Mouse (Mus musculus): Measurements from ENCODE around the gene Ptafr. TPM values are rescaled to one million over a fixed set of nuclear protein-coding genes. Genes with fewer than 3 reads are reported as not detected.
"Not testable (repeated sequence)": the region's sequence is repeated elsewhere in the genome, so short reads cannot be mapped to it uniquely, and the experiment has no call there.

Gene Ptafr
- polyA plus RNA-seq, 1 experiment from 2014 or later = 1.0 TPM

DNA sequence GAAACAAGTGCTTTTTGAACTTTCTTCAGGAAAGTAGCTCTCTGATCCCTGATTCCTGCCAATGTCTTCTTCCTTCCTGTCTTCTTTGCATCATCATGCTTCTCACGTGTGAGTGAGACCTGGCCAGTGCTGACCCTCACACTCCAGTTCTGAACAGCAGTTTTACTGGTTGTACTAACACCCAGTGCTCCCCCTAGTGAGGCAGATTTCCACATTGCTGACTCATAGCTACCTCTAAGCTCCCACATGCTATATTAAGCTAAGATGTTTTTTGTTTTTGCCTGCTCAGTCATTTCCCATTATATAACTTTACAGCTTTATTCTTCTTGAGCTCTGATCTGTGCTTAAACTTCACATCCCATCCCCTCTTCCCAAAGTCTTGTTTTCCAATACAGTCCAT lies 21.1 kb upstream of the Ptafr start:
- no peak for ATAC-seq (ENCODE audit: insufficient read depth, low FRiP score)
- no peaks in the 10 kb centered on the region for H3K4me1 ChIP-seq (ENCODE audit: control insufficient read depth, insufficient read depth, low read length)
- H3K9ac ChIP-seq (ENCODE audit: low read length) = no peak overlapping the region
- H3K4me2 ChIP-seq (ENCODE audit: low read depth, low read length) = no peak overlapping the region
- H3K27ac ChIP-seq (ENCODE audit: low read length) = no peak overlapping the region
- no peaks in the 10 kb centered on the region for H3K9me3 ChIP-seq (replicated peaks; ENCODE audit: control insufficient read depth, low read length)
- no peak overlapping the region for H3K4me3 ChIP-seq (replicated peaks; ENCODE audit: low read length)
- 59% methylated on average over 1 of the region's 1 CpGs for WGBS
- H3K27me3 ChIP-seq (ENCODE audit: control insufficient read depth, insufficient read depth, low read length) = no peaks in the 10 kb centered on the region
- peaks cover 22% of the 10 kb centered on the region for H3K36me3 ChIP-seq (ENCODE audit: control insufficient read depth, insufficient read depth, low read length)

DNA sequence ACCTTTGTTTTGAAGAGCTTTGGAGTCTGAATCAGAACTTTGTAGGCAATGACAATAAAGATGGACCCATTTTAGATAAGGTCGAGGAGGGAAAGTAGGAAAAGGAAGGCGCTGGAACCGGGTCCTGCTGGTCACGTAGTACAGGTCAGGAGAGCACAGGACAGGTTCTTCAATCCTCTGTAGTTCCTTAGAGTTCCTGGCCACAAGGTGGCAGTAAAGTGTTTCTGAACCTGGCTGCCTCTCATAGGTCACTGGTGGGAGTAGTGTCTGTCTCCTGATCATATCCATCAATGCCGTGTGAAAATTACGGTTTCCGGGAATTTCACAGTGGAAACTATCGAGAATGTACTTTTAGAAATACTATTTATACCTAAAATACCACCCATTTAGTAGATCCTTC lies 18.0 kb upstream of the Ptafr start:
- ATAC-seq (ENCODE audit: insufficient read depth, low FRiP score) = peak; percentile 64; the same call in 1 of the 2 replicates
- H3K36me3 ChIP-seq (ENCODE audit: control insufficient read depth, insufficient read depth, low read length) = peaks cover 33% of the 10 kb centered on the region

DNA sequence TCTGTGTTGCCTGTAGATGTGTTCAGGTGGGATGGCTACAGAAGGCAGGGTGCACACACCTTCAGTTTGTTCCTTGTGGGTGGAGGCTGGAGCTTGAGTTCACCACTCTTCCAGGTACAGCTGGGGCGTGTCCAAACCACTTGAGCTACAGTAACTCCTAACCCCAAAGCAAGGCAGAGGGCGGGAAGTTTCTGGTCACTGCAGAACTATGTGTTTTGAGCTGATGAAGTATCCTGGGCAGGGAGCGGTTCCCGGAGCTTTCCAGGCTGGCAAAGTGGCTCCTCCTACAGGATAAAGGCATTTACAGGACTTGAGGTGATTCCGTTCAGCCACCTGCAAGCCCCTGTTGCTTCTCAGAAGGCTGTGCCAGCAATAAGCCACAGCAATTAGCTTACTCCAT lies 9.6 kb upstream of the Ptafr start:
- no peaks in the 10 kb centered on the region for H3K27me3 ChIP-seq (ENCODE audit: control insufficient read depth, insufficient read depth, low read length)
- H3K4me3 ChIP-seq (replicated peaks; ENCODE audit: low read length) = no peak overlapping the region
- no peak overlapping the region for H3K4me2 ChIP-seq (ENCODE audit: low read depth, low read length)
- H3K9me3 ChIP-seq (replicated peaks; ENCODE audit: control insufficient read depth, low read length) = no peaks in the 10 kb centered on the region
- WGBS = 59% methylated on average over 5 of the region's 5 CpGs
- ATAC-seq (ENCODE audit: insufficient read depth, low FRiP score) = no peak
- H3K9ac ChIP-seq (ENCODE audit: low read length) = no peak overlapping the region
- peaks cover 23% of the 10 kb centered on the region for H3K36me3 ChIP-seq (ENCODE audit: control insufficient read depth, insufficient read depth, low read length)
- H3K27ac ChIP-seq (ENCODE audit: low read length) = peak overlapping the region; percentile 44; the same call in 1 of the 2 replicates
- peaks cover 5% of the 10 kb centered on the region; the same call in 1 of the 2 replicates for H3K4me1 ChIP-seq (ENCODE audit: control insufficient read depth, insufficient read depth, low read length)

More for the DNA sequence above, 18.0 kb upstream of the Ptafr start:
- 24% methylated on average over 8 of the region's 8 CpGs for WGBS
- Histone ChIP-seq H3K27me3 (ENCODE audit: control insufficient read depth, insufficient read depth, low read length) (no peaks in the 10 kb centered on the region), H3K4me3 (replicated peaks; ENCODE audit: low read length) (no peak overlapping the region), H3K4me2 (ENCODE audit: low read depth, low read length) (no peak overlapping the region), H3K27ac (ENCODE audit: low read length) (no peak overlapping the region), H3K4me1 (ENCODE audit: control insufficient read depth, insufficient read depth, low read length) (no peaks in the 10 kb centered on the region), H3K9me3 (replicated peaks; ENCODE audit: control insufficient read depth, low read length) (no peaks in the 10 kb centered on the region), H3K9ac (ENCODE audit: low read length) (no peak overlapping the region)

DNA sequence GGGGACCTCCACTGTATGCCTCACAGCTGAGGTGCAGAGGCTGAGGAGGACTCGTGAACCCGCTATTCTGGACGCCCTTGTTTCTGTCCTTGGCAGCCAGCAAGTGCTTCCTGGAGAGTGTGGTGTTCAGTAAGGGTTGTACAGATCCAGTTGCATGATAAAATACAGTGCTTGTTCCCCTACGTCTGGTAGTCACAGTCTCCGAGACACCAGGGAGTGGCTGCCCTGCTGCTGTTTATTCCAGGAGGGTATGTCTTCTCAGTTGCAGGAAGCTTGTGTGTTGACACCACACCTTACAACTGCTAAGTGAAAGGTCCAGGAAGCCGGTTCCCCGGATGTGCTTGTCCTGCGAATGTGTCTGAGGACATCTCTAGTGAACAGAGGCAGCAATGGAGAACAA lies 9.2 kb upstream of the Ptafr start:
- ATAC-seq (ENCODE audit: insufficient read depth, low FRiP score) = no peak
- Histone ChIP-seq H3K9ac (ENCODE audit: low read length) (no peak overlapping the region), H3K4me2 (ENCODE audit: low read depth, low read length) (no peak overlapping the region), H3K9me3 (replicated peaks; ENCODE audit: control insufficient read depth, low read length) (no peaks in the 10 kb centered on the region), H3K36me3 (ENCODE audit: control insufficient read depth, insufficient read depth, low read length) (peaks cover 20% of the 10 kb centered on the region), H3K4me1 (ENCODE audit: control insufficient read depth, insufficient read depth, low read length) (peaks cover 5% of the 10 kb centered on the region; the same call in 1 of the 2 replicates), H3K4me3 (replicated peaks; ENCODE audit: low read length) (no peak overlapping the region), H3K27ac (ENCODE audit: low read length) (peak overlapping the region; percentile 44; the same call in 1 of the 2 replicates), H3K27me3 (ENCODE audit: control insufficient read depth, insufficient read depth, low read length) (no peaks in the 10 kb centered on the region)
- 67% methylated on average over 8 of the region's 8 CpGs for WGBS

DNA sequence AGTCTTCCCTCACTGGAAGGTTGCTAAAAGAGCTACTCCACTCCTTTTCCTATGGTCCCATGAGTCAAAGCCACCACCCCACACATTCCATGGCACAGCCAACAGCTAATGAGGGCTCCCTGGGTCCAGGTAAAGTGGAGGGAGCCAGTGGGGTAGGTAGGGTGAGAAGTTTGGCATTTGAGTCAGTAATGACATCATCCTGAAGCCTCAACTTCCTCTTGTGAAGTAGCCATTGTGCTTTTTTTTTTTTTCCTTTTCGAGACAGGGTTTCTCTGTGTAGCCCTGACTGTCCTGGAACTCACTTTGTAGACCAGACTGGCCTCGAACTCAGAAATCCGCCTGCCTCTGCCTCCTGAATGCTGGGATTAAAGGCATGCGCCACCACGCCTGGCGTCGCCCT lies 8.3 kb upstream of the Ptafr start:
- H3K36me3 ChIP-seq (ENCODE audit: control insufficient read depth, insufficient read depth, low read length) = peaks cover 20% of the 10 kb centered on the region
- not testable (repeated sequence) for H3K4me3 ChIP-seq (replicated peaks; ENCODE audit: low read length); H3K9ac ChIP-seq (ENCODE audit: low read length); ATAC-seq (ENCODE audit: insufficient read depth, low FRiP score); H3K9me3 ChIP-seq (replicated peaks; ENCODE audit: control insufficient read depth, low read length); H3K4me1 ChIP-seq (ENCODE audit: control insufficient read depth, insufficient read depth, low read length); H3K27ac ChIP-seq (ENCODE audit: low read length); H3K4me2 ChIP-seq (ENCODE audit: low read depth, low read length); H3K27me3 ChIP-seq (ENCODE audit: control insufficient read depth, insufficient read depth, low read length)
- WGBS = 87% methylated on average over 7 of the region's 7 CpGs

DNA sequence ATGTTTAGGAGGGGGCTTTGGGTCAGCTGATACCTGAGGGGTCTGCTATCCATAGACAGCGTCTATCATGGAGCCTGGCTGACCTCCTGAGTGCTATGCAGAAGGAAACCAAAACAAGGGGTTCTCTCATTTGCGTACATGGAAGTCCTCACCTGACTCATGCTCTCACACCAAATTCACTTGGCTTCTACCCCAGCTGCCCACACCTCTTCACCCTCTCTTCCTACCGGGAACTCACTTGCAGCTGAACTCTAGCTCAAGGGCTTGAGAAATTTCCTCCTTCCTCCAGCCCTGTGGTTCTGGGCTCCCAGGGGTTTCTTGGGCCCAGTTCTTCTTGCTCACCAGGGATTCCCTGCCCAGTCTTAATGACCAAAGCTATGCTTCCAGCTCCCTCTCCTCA lies 606 bp upstream of the Ptafr start:
- Histone ChIP-seq H3K27ac (ENCODE audit: low read length) (no peak overlapping the region; the same call in 1 of the 2 replicates), H3K4me1 (ENCODE audit: control insufficient read depth, insufficient read depth, low read length) (peaks cover 9% of the 10 kb centered on the region; the same call in 1 of the 2 replicates), H3K4me3 (replicated peaks; ENCODE audit: low read length) (no peak overlapping the region), H3K9ac (ENCODE audit: low read length) (no peak overlapping the region), H3K36me3 (ENCODE audit: control insufficient read depth, insufficient read depth, low read length) (no peaks in the 10 kb centered on the region), H3K27me3 (ENCODE audit: control insufficient read depth, insufficient read depth, low read length) (no peaks in the 10 kb centered on the region), H3K9me3 (replicated peaks; ENCODE audit: control insufficient read depth, low read length) (no peaks in the 10 kb centered on the region), H3K4me2 (ENCODE audit: low read depth, low read length) (no peak overlapping the region)
- ATAC-seq (ENCODE audit: insufficient read depth, low FRiP score) = no peak
- 69% methylated on average over 3 of the region's 3 CpGs for WGBS

DNA sequence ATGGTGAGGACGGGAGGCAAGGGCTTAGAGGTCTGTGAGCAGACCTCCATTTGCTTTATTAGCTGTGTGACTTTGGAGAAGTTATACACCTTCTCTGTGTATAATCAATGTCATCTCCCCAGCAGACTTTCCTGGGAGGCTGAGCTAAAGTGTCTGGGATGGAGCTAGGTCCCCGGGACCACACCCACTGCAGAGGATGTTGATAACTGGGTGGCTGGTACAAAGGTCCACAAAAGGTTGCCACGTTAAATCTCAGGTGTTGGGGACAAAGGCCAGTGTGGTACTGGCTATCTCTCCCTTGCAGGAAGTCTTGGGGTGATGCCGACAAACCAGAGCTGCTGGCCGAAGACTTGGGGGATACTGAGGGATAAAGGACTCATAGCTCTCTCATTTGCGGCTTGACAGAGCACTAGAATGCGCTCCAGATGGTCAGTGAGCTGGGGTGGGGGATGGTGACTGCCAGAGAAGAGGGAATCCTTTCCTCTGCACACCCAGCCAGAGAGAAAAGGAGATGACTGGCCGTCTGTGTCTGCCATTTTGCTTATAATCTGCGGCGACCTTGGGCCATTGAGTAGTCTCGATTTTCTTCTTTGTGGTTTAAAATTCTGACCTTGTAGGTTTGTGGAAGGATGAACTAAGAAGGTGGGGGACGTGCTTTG lies 1.4 kb downstream of the Ptafr start:
- 74% methylated on average over 12 of the region's 12 CpGs for WGBS
- Histone ChIP-seq H3K27ac (ENCODE audit: low read length) (no peak overlapping the region), H3K27me3 (ENCODE audit: control insufficient read depth, insufficient read depth, low read length) (no peaks in the 10 kb centered on the region), H3K36me3 (ENCODE audit: control insufficient read depth, insufficient read depth, low read length) (no peaks in the 10 kb centered on the region), H3K4me2 (ENCODE audit: low read depth, low read length) (peak overlapping the region; percentile 11; the same call in 1 of the 2 replicates), H3K9me3 (replicated peaks; ENCODE audit: control insufficient read depth, low read length) (no peaks in the 10 kb centered on the region), H3K9ac (ENCODE audit: low read length) (no peak overlapping the region), H3K4me1 (ENCODE audit: control insufficient read depth, insufficient read depth, low read length) (peaks cover 9% of the 10 kb centered on the region; the same call in 1 of the 2 replicates), H3K4me3 (replicated peaks; ENCODE audit: low read length) (0 out of 2 replicates have a peak overlapping the region, but pooled peaks have one; percentile 7)
- ATAC-seq (ENCODE audit: insufficient read depth, low FRiP score) = no peak

DNA sequence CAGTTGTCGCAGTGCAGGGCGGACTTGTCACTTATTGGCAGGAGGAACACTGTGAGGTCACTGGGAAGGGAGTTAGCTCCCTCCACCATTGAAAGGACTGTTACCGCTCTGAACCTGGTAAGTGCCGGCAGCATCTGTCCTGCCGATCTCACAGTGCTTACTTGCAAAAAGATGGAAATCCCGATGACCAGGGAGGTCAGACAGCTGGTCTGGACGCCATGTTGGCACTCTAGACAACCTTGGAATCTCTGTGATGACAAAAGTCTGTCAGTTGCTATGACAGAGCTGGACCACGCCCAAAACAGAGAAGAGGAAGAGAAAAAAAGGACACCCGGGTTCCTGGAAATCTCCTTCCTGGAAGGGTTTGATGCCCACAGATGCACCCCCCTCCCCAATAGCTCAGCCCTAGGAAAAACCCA lies 3.5 kb downstream of the Ptafr start:
- Histone ChIP-seq H3K4me3 (replicated peaks; ENCODE audit: low read length) (no peak overlapping the region), H3K9me3 (replicated peaks; ENCODE audit: control insufficient read depth, low read length) (no peaks in the 10 kb centered on the region), H3K36me3 (ENCODE audit: control insufficient read depth, insufficient read depth, low read length) (no peaks in the 10 kb centered on the region), H3K27me3 (ENCODE audit: control insufficient read depth, insufficient read depth, low read length) (no peaks in the 10 kb centered on the region), H3K4me2 (ENCODE audit: low read depth, low read length) (no peak overlapping the region), H3K4me1 (ENCODE audit: control insufficient read depth, insufficient read depth, low read length) (peaks cover 9% of the 10 kb centered on the region), H3K27ac (ENCODE audit: low read length) (no peak overlapping the region), H3K9ac (ENCODE audit: low read length) (no peak overlapping the region)
- ATAC-seq (ENCODE audit: insufficient read depth, low FRiP score) = no peak
- 50% methylated on average over 9 of the region's 9 CpGs for WGBS

DNA sequence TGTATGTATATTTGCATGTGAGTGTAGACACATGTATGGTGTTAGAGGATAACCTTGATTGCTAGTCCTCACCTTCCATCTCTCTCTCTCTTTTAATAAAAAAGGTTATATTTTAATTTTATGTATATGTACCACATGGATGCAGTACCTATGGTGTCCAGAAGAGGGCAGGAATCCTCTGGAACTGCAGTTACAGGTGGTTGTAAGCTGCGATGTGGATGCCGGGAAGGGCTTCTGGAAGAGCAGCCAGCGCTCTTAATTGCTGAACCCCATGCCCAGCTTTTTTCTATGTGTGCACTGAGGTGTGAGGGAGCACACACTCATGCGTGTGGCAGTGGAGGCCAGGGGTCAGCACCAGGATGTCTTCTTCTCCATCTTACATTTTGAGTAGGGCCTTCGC lies 5.2 kb downstream of the Ptafr start:
- H3K4me2 ChIP-seq (ENCODE audit: low read depth, low read length) = no peak overlapping the region
- H3K27ac ChIP-seq (ENCODE audit: low read length) = no peak overlapping the region
- H3K9me3 ChIP-seq (replicated peaks; ENCODE audit: control insufficient read depth, low read length) = no peaks in the 10 kb centered on the region
- H3K27me3 ChIP-seq (ENCODE audit: control insufficient read depth, insufficient read depth, low read length) = no peaks in the 10 kb centered on the region
- H3K4me1 ChIP-seq (ENCODE audit: control insufficient read depth, insufficient read depth, low read length) = peaks cover 12% of the 10 kb centered on the region
- H3K9ac ChIP-seq (ENCODE audit: low read length) = no peak overlapping the region
- no peak for ATAC-seq (ENCODE audit: insufficient read depth, low FRiP score)
- H3K4me3 ChIP-seq (replicated peaks; ENCODE audit: low read length) = no peak overlapping the region
- 93% methylated on average over 5 of the region's 5 CpGs for WGBS
- no peaks in the 10 kb centered on the region for H3K36me3 ChIP-seq (ENCODE audit: control insufficient read depth, insufficient read depth, low read length)
